In genomic region chr13:46040062-46040461, GRCm38 (mm10) we compare ENCODE assay signal across 25 mouse cellular contexts.
DNase-seq lines count a peak whose midpoint lies in the region; ATAC-seq and TF ChIP-seq lines count a peak whose summit lies in the region.
"Had no signal": no experiment of that assay in that cellular context is flagged by ENCODE, and none has a peak within 500 bp of the region (broad histone marks: within the 10 kb centered on the region; RNA-seq: fewer than 3 reads in every experiment).

No protein-coding gene starts in this region.

- H3K9ac ChIP-seq in hindbrain, embryonic 16.5 days (ENCODE audit: low read depth, low read length): no peak overlapping the region
- H3K9ac ChIP-seq in hindbrain, embryonic 11.5 days (ENCODE audit: low read depth, low read length): no peak overlapping the region
- no peak overlapping the region for H3K9ac ChIP-seq in forebrain, embryonic 11.5 days (ENCODE audit: low read length)
- no peak overlapping the region for H3K9ac ChIP-seq in forebrain, postnatal 0 days
- H3K9ac ChIP-seq: heart, embryonic 13.5 days; kidney, embryonic 15.5 days; limb, embryonic 15.5 days; liver, embryonic 15.5 days; lung, embryonic 15.5 days had no signal

- no peak for TF ChIP-seq CTCF in forebrain, postnatal 0 days (IDR thresholded peaks at IDR 0.05; ENCODE audit: low read depth)

- WGBS in hindbrain, embryonic 16.5 days: 59% methylated on average over 5 of the region's 5 CpGs
- 82% methylated on average over 5 of the region's 5 CpGs for WGBS in hindbrain, embryonic 11.5 days
- 66% methylated on average over 5 of the region's 5 CpGs for WGBS in forebrain, embryonic 11.5 days
- WGBS in forebrain, postnatal 0 days: 32% methylated on average over 5 of the region's 5 CpGs

- no peak overlapping the region for H3K27ac ChIP-seq in hindbrain, embryonic 16.5 days (ENCODE audit: low read depth, low read length)
- H3K27ac ChIP-seq in hindbrain, embryonic 11.5 days (ENCODE audit: low read depth, low read length): no peak overlapping the region
- H3K27ac ChIP-seq in forebrain, embryonic 11.5 days (ENCODE audit: low read depth, low read length): peak overlapping the region; percentile 76; the same call in 1 of the 2 replicates
- H3K27ac ChIP-seq in forebrain, postnatal 0 days (ENCODE audit: low read depth, low read length): peak overlapping the region; percentile 69; the same call in 1 of the 2 replicates
- H3K27ac ChIP-seq: heart, embryonic 13.5 days; kidney, embryonic 15.5 days; limb, embryonic 15.5 days; liver, embryonic 15.5 days; lung, embryonic 15.5 days had no signal

- no peak overlapping the region for H3K4me3 ChIP-seq in hindbrain, embryonic 16.5 days (ENCODE audit: low read length)
- H3K4me3 ChIP-seq in hindbrain, embryonic 11.5 days (ENCODE audit: low read depth, low read length): no peak overlapping the region
- no peak overlapping the region for H3K4me3 ChIP-seq in forebrain, embryonic 11.5 days (ENCODE audit: low read depth, low read length)
- no peak overlapping the region for H3K4me3 ChIP-seq in forebrain, postnatal 0 days (ENCODE audit: low read depth, low read length)
- H3K4me3 ChIP-seq: heart, embryonic 13.5 days; kidney, embryonic 15.5 days; limb, embryonic 15.5 days; liver, embryonic 15.5 days; lung, embryonic 15.5 days; megakaryocyte, embryonic 14.5 days had no signal

- peak; percentile 58; the same call in 1 of the 2 replicates for ATAC-seq in hindbrain, embryonic 16.5 days
- no peak for ATAC-seq in hindbrain, embryonic 11.5 days (ENCODE audit: low FRiP score)
- no peak for ATAC-seq in forebrain, embryonic 11.5 days (replicated peaks; ENCODE audit: low FRiP score)
- peak; percentile 50; the same call in 1 of the 2 replicates for ATAC-seq in forebrain, postnatal 0 days

- peaks cover 3% of the 10 kb centered on the region; the same call in 1 of the 2 replicates for H3K4me1 ChIP-seq in hindbrain, embryonic 16.5 days (ENCODE audit: control insufficient read depth, insufficient read depth, low read depth, low read length)
- peaks cover 2% of the 10 kb centered on the region; the same call in 1 of the 2 replicates for H3K4me1 ChIP-seq in hindbrain, embryonic 11.5 days (replicated peaks; ENCODE audit: control insufficient read depth, insufficient read depth, low read length)
- peaks cover 34% of the 10 kb centered on the region for H3K4me1 ChIP-seq in forebrain, embryonic 11.5 days (replicated peaks; ENCODE audit: control insufficient read depth, insufficient read depth, low read length)
- H3K4me1 ChIP-seq in forebrain, postnatal 0 days (ENCODE audit: insufficient read depth): peaks cover 30% of the 10 kb centered on the region
- H3K4me1 ChIP-seq: liver, embryonic 15.5 days; lung, embryonic 15.5 days had no signal

- no peak for DNase-seq in hindbrain, embryonic 11.5 days (ENCODE audit: low spot score)
- peak; percentile 64 for DNase-seq in brain, adult 2 months (ENCODE audit: low read depth, low spot score)
- DNase-seq in forebrain, embryonic 11.5 days (ENCODE audit: low spot score): no peak
- peak; percentile 61 for DNase-seq in forebrain, postnatal 0 days
- no peak for DNase-seq in yolk sac, embryonic 10.5 days (ENCODE audit: low spot score)
- no peak for DNase-seq in adrenal gland, adult 18-20 months (ENCODE audit: low spot score in 2 of 2)
- DNase-seq: adrenal gland, adult 2 months; cerebellum, adult 18-20 months; cerebellum, postnatal 14 days; embryo, embryonic 11 days; heart, adult 18-20 months; heart, postnatal 14 days; kidney, adult 11 months; kidney, postnatal 36 days; left cerebral cortex, postnatal 4 days; lung, postnatal 36 days; right cerebral cortex, postnatal 14 days; thymus, postnatal 14 days had no signal

- no peaks in the 10 kb centered on the region for H3K36me3 ChIP-seq in hindbrain, embryonic 16.5 days (ENCODE audit: control insufficient read depth, insufficient read depth, low read length)
- no peaks in the 10 kb centered on the region for H3K36me3 ChIP-seq in hindbrain, embryonic 11.5 days (ENCODE audit: control insufficient read depth, insufficient read depth, low read length)
- no peaks in the 10 kb centered on the region for H3K36me3 ChIP-seq in forebrain, embryonic 11.5 days (ENCODE audit: control insufficient read depth, insufficient read depth, low read length)
- H3K36me3 ChIP-seq in forebrain, postnatal 0 days (ENCODE audit: insufficient read depth): no peaks in the 10 kb centered on the region
- H3K36me3 ChIP-seq: heart, embryonic 13.5 days; kidney, embryonic 15.5 days; limb, embryonic 15.5 days; liver, embryonic 15.5 days; lung, embryonic 15.5 days had no signal

- no peaks in the 10 kb centered on the region for H3K27me3 ChIP-seq in hindbrain, embryonic 16.5 days (replicated peaks; ENCODE audit: control insufficient read depth, insufficient read depth, low read length)
- H3K27me3 ChIP-seq in hindbrain, embryonic 11.5 days (ENCODE audit: control insufficient read depth, insufficient read depth, low read length): no peaks in the 10 kb centered on the region
- H3K27me3 ChIP-seq in forebrain, embryonic 11.5 days (ENCODE audit: control insufficient read depth, insufficient read depth, low read length): no peaks in the 10 kb centered on the region
- H3K27me3 ChIP-seq in forebrain, postnatal 0 days (ENCODE audit: insufficient read depth, low read length): no peaks in the 10 kb centered on the region
- H3K27me3 ChIP-seq: heart, embryonic 13.5 days; kidney, embryonic 15.5 days; limb, embryonic 15.5 days; liver, embryonic 15.5 days; lung, embryonic 15.5 days had no signal

- H3K4me2 ChIP-seq in hindbrain, embryonic 16.5 days (ENCODE audit: low read length): no peak overlapping the region
- H3K4me2 ChIP-seq in hindbrain, embryonic 11.5 days (replicated peaks; ENCODE audit: low read depth, low read length): no peak overlapping the region
- H3K4me2 ChIP-seq in forebrain, embryonic 11.5 days (ENCODE audit: low read depth, low read length, severe bottlenecking): 0 out of 2 replicates have a peak overlapping the region, but pooled peaks have one; percentile 1
- no peak overlapping the region for H3K4me2 ChIP-seq in forebrain, postnatal 0 days (ENCODE audit: low read depth)
- H3K4me2 ChIP-seq: heart, embryonic 13.5 days; kidney, embryonic 15.5 days; limb, embryonic 15.5 days; liver, embryonic 15.5 days; lung, embryonic 15.5 days had no signal

- H3K9me3 ChIP-seq in hindbrain, embryonic 16.5 days (ENCODE audit: control insufficient read depth, low read length): no peaks in the 10 kb centered on the region
- no peaks in the 10 kb centered on the region for H3K9me3 ChIP-seq in hindbrain, embryonic 11.5 days (ENCODE audit: control insufficient read depth, low read length)
- no peaks in the 10 kb centered on the region for H3K9me3 ChIP-seq in forebrain, embryonic 11.5 days (ENCODE audit: control insufficient read depth, low read length)
- no peaks in the 10 kb centered on the region for H3K9me3 ChIP-seq in forebrain, postnatal 0 days (ENCODE audit: low read length)
- H3K9me3 ChIP-seq: heart, embryonic 13.5 days; kidney, embryonic 15.5 days; limb, embryonic 15.5 days; liver, embryonic 15.5 days; lung, embryonic 15.5 days; megakaryocyte, embryonic 14.5 days had no signal

Comparison
In these comparisons a context has a peak if more than half of its experiments do, and no peak if none do; other contexts are left out.
1. ATAC-seq: peak in hindbrain, embryonic 16.5 days (single experiment) and forebrain, postnatal 0 days (single experiment); none in hindbrain, embryonic 11.5 days (single experiment) and forebrain, embryonic 11.5 days (single experiment).
2. DNase-seq: peak in brain, adult 2 months (single experiment) and forebrain, postnatal 0 days (single experiment); none in hindbrain, embryonic 11.5 days (single experiment), forebrain, embryonic 11.5 days (single experiment), yolk sac, embryonic 10.5 days (single experiment) and adrenal gland, adult 18-20 months (0 of 2).
3. H3K27ac ChIP-seq: peak in forebrain, embryonic 11.5 days (single experiment) and forebrain, postnatal 0 days (single experiment); none in hindbrain, embryonic 16.5 days (single experiment) and hindbrain, embryonic 11.5 days (single experiment).